Mouse (Mus musculus): ENCODE measurements around the gene Spink4. TPM values are rescaled to one million over a fixed set of nuclear protein-coding genes. Genes with fewer than 3 reads are reported as not detected.
A peak's percentile ranks its signal among the peaks of the same experiment; 100 is the strongest.

The Spink4 gene
- polyA plus RNA-seq, 1 experiment from 2014 or later = not detected

- Histone ChIP-seq H3K27ac (replicated peaks) (no peak overlapping the region), H3K36me3 (peaks cover 65% of the 10 kb centered on the region), H3K9ac (replicated peaks) (no peak overlapping the region)
These were observed 23.8 kb downstream of the Spink4 start for GRCm38 (mm10) chr4:40943651-40944050.

GRCm38 (mm10) chr4:40946516-40947121 lies 26.8 kb downstream of the Spink4 start:
- peaks cover 41% of the 10 kb centered on the region for H3K36me3 ChIP-seq
- peak overlapping the region; percentile 87 for H3K4me3 ChIP-seq
- no peaks in the 10 kb centered on the region for H3K9me3 ChIP-seq
- peak overlapping the region; percentile 84 for H3K9ac ChIP-seq (replicated peaks)
- peak overlapping the region; percentile 80 for H3K4me2 ChIP-seq (replicated peaks)
- H3K27me3 ChIP-seq = no peaks in the 10 kb centered on the region
- H3K4me1 ChIP-seq = peaks cover 28% of the 10 kb centered on the region
- 75% methylated on average over 7 of the region's 7 CpGs for WGBS
- no peak for ATAC-seq (replicated peaks)
- H3K27ac ChIP-seq (replicated peaks) = no peak overlapping the region

More at GRCm38 (mm10) chr4:40943651-40944050, 23.8 kb downstream of the Spink4 start:
- H3K4me1 ChIP-seq = peaks cover 14% of the 10 kb centered on the region
- WGBS = 96% methylated on average over 5 of the region's 5 CpGs
- no peak overlapping the region for H3K4me3 ChIP-seq
- H3K4me2 ChIP-seq (replicated peaks) = no peak overlapping the region
- H3K9me3 ChIP-seq = no peaks in the 10 kb centered on the region
- no peak for ATAC-seq (replicated peaks)
- no peaks in the 10 kb centered on the region for H3K27me3 ChIP-seq

- Histone ChIP-seq H3K4me2 (replicated peaks) (peak overlapping the region; percentile 80), H3K27me3 (no peaks in the 10 kb centered on the region), H3K36me3 (peaks cover 38% of the 10 kb centered on the region), H3K9ac (replicated peaks) (peak overlapping the region; percentile 84), H3K9me3 (no peaks in the 10 kb centered on the region), H3K4me1 (peaks cover 28% of the 10 kb centered on the region), H3K4me3 (peak overlapping the region; percentile 87), H3K27ac (replicated peaks) (peak overlapping the region; percentile 84)
- ATAC-seq (replicated peaks) = no peak; the same call in none of the 2 replicates
- under 1% methylated on average over 40 of the region's 40 CpGs for WGBS
These were observed 27.8 kb downstream of the Spink4 start for GRCm38 (mm10) chr4:40947565-40948159.

GRCm38 (mm10) chr4:40948160-40948708 lies 28.4 kb downstream of the Spink4 start, which contains the start of the genes Bag1 and Chmp5:
Gene Bag1, minus strand, starts transcription at chr4:40948294.
Gene Chmp5, plus strand, starts transcription at chr4:40948407.
- Histone ChIP-seq H3K4me3 (peak within 1 kb of the TSS; percentile 87), H3K27me3 (no peaks in the 10 kb centered on the region), H3K36me3 (peaks cover 38% of the 10 kb centered on the region), H3K4me2 (replicated peaks) (peak within 1 kb of the TSS; percentile 80), H3K9ac (replicated peaks) (peak within 1 kb of the TSS; percentile 84), H3K9me3 (no peaks in the 10 kb centered on the region), H3K27ac (replicated peaks) (peak within 1 kb of the TSS; percentile 84), H3K4me1 (peaks cover 28% of the 10 kb centered on the region)
- WGBS = under 1% methylated on average over 48 of the region's 50 CpGs
- peak; percentile 97 for ATAC-seq (replicated peaks)

GRCm38 (mm10) chr4:40953521-40953920 lies 33.7 kb downstream of the Spink4 start:
- Histone ChIP-seq H3K36me3 (peaks cover 64% of the 10 kb centered on the region), H3K27me3 (no peaks in the 10 kb centered on the region), H3K9me3 (no peaks in the 10 kb centered on the region), H3K4me2 (replicated peaks) (no peak overlapping the region), H3K4me1 (peaks cover 14% of the 10 kb centered on the region), H3K4me3 (no peak overlapping the region), H3K27ac (replicated peaks) (no peak overlapping the region), H3K9ac (replicated peaks) (no peak overlapping the region)
- WGBS = 85% methylated on average over 1 of the region's 1 CpGs
- ATAC-seq (replicated peaks) = no peak

GRCm38 (mm10) chr4:40955942-40956341 lies 36.1 kb downstream of the Spink4 start:
- Histone ChIP-seq H3K27ac (replicated peaks) (no peak overlapping the region), H3K9ac (replicated peaks) (no peak overlapping the region), H3K4me3 (no peak overlapping the region), H3K9me3 (no peaks in the 10 kb centered on the region), H3K36me3 (peaks cover 85% of the 10 kb centered on the region), H3K4me1 (no peaks in the 10 kb centered on the region), H3K27me3 (no peaks in the 10 kb centered on the region), H3K4me2 (replicated peaks) (no peak overlapping the region)
- 95% methylated on average over 6 of the region's 6 CpGs for WGBS
- ATAC-seq (replicated peaks) = no peak

GRCm38 (mm10) chr4:40963536-40963935 lies 43.7 kb downstream of the Spink4 start:
- WGBS = 83% methylated on average over 3 of the region's 3 CpGs
- Histone ChIP-seq H3K9me3 (no peaks in the 10 kb centered on the region), H3K27me3 (no peaks in the 10 kb centered on the region), H3K9ac (replicated peaks) (no peak overlapping the region), H3K4me2 (replicated peaks) (no peak overlapping the region), H3K27ac (replicated peaks) (no peak overlapping the region), H3K4me1 (no peaks in the 10 kb centered on the region), H3K36me3 (peaks cover 84% of the 10 kb centered on the region), H3K4me3 (no peak overlapping the region)
- ATAC-seq (replicated peaks) = no peak

GRCm38 (mm10) chr4:40969161-40969560 lies 49.3 kb downstream of the Spink4 start:
- H3K27me3 ChIP-seq = no peaks in the 10 kb centered on the region
- 87% methylated on average over 4 of the region's 4 CpGs for WGBS
- no peaks in the 10 kb centered on the region for H3K9me3 ChIP-seq
- no peak overlapping the region for H3K4me3 ChIP-seq
- no peak overlapping the region for H3K9ac ChIP-seq (replicated peaks)
- ATAC-seq (replicated peaks) = no peak
- H3K27ac ChIP-seq (replicated peaks) = no peak overlapping the region
- H3K4me1 ChIP-seq = peaks cover 26% of the 10 kb centered on the region
- no peak overlapping the region for H3K4me2 ChIP-seq (replicated peaks)
- peaks cover 33% of the 10 kb centered on the region for H3K36me3 ChIP-seq

GRCm38 (mm10) chr4:40969781-40970591 lies 50.1 kb downstream of the Spink4 start:
- WGBS = 11% methylated on average over 11 of the region's 13 CpGs
- peaks cover 27% of the 10 kb centered on the region for H3K36me3 ChIP-seq
- H3K4me2 ChIP-seq (replicated peaks) = peak overlapping the region; percentile 88
- peak; percentile 47 for ATAC-seq (replicated peaks)
- peak overlapping the region; percentile 87 for H3K4me3 ChIP-seq
- H3K27me3 ChIP-seq = no peaks in the 10 kb centered on the region
- H3K9ac ChIP-seq (replicated peaks) = peak overlapping the region; percentile 87
- H3K27ac ChIP-seq (replicated peaks) = peak overlapping the region; percentile 91
- peaks cover 26% of the 10 kb centered on the region for H3K4me1 ChIP-seq
- H3K9me3 ChIP-seq = no peaks in the 10 kb centered on the region

GRCm38 (mm10) chr4:40970592-40970841 lies 50.7 kb downstream of the Spink4 start:
- ATAC-seq (replicated peaks) = no peak
- Histone ChIP-seq H3K9me3 (no peaks in the 10 kb centered on the region), H3K9ac (replicated peaks) (peak overlapping the region; percentile 87), H3K27me3 (no peaks in the 10 kb centered on the region), H3K4me2 (replicated peaks) (peak overlapping the region; percentile 88), H3K36me3 (peaks cover 24% of the 10 kb centered on the region), H3K4me3 (peak overlapping the region; percentile 87), H3K27ac (replicated peaks) (peak overlapping the region; percentile 91), H3K4me1 (peaks cover 26% of the 10 kb centered on the region)
- 0% methylated on average over 15 of the region's 16 CpGs for WGBS

GRCm38 (mm10) chr4:40970842-40971701 lies 51.2 kb downstream of the Spink4 start, which contains the start of gene Nfx1:
Gene Nfx1, plus strand, starts transcription at chr4:40970906.
- H3K36me3 ChIP-seq = peaks cover 18% of the 10 kb centered on the region
- H3K27ac ChIP-seq (replicated peaks) = peak within 1 kb of the TSS; percentile 91
- peak within 1 kb of the TSS; percentile 87 for H3K9ac ChIP-seq (replicated peaks)
- peaks cover 26% of the 10 kb centered on the region for H3K4me1 ChIP-seq
- H3K4me3 ChIP-seq = peak within 1 kb of the TSS; percentile 87
- ATAC-seq (replicated peaks) = peak; percentile 98
- no peaks in the 10 kb centered on the region for H3K9me3 ChIP-seq
- no peaks in the 10 kb centered on the region for H3K27me3 ChIP-seq
- peak within 1 kb of the TSS; percentile 88 for H3K4me2 ChIP-seq (replicated peaks)
- 1% methylated on average over 59 of the region's 85 CpGs for WGBS

Data from forebrain, embryonic 15.5 days (tissue).